Mouse (Mus musculus) stomach, embryonic 16.5 days (tissue): Measurements from ENCODE around the gene Rpl22. TPM values are rescaled to one million over a fixed set of nuclear protein-coding genes. Genes with fewer than 3 reads are reported as not detected.

ENCODE experiments used
- ATAC-seq: fragments of 200-750 bp; cut with Nextera tagmentation; 2 replicates; pipeline ENCODE4 v1.8.0; 2017; ENCODE audit warnings: moderate number of reproducible peaks, moderate TSS enrichment; ENCODE audit not compliant: insufficient read depth, low FRiP score
- H3K27ac ChIP-seq: fragments of 300-500 bp; sonication (generic); 2 replicates; pipeline ENCODE4 v1.5.1; 2014; ENCODE audit warnings: low read length
- H3K27me3 ChIP-seq: fragments of 300-500 bp; sonication (generic); 2 replicates; pipeline ENCODE4 v1.6.1; 2014; ENCODE audit warnings: low read length, control low read depth, mixed read lengths; ENCODE audit not compliant: control insufficient read depth, insufficient read depth
- H3K36me3 ChIP-seq: fragments of 300-500 bp; sonication (generic); 2 replicates; pipeline ENCODE4 v1.6.1; 2014; ENCODE audit warnings: low read length; ENCODE audit not compliant: control insufficient read depth, insufficient read depth
- H3K4me1 ChIP-seq: fragments of 300-500 bp; sonication (generic); 2 replicates; pipeline ENCODE4 v1.6.1; 2014; ENCODE audit warnings: low read length, control low read depth, mixed read lengths; ENCODE audit not compliant: control insufficient read depth, insufficient read depth
- H3K4me2 ChIP-seq: fragments of 300-500 bp; sonication (generic); 2 replicates; pipeline ENCODE4 v1.6.1; 2014; ENCODE audit warnings: low read depth, low read length, mixed read lengths
- H3K4me3 ChIP-seq: fragments of 300-500 bp; sonication (generic); replicated peaks from 2 replicates; pipeline ENCODE4 v1.5.1; 2014; ENCODE audit warnings: mild to moderate bottlenecking, low read length
- H3K9ac ChIP-seq: fragments of 300-500 bp; sonication (generic); 2 replicates; pipeline ENCODE4 v1.6.1; 2014; ENCODE audit warnings: low read length
- H3K9me3 ChIP-seq: fragments of 300-500 bp; sonication (generic); replicated peaks from 2 replicates; pipeline ENCODE4 v1.6.1; 2016; ENCODE audit warnings: low read length, control low read depth; ENCODE audit not compliant: control insufficient read depth
- WGBS: fragments of 180-500 bp; shearing (Covaris S2); extraction: QIAGEN DNeasy Blood & Tissue Kit; methylation state at CpG from one replicate; pipeline ENCODE4 v1.1.7; 2014; 5-methylcytosine and 5-hydroxymethylcytosine counted together
- polyA plus RNA-seq: library from polyadenylated mRNA; unstranded; fragments of >200 nt; fragmentation: Nextera tagmentation; extraction: Ambion mirVana; gene quantifications from 2 replicates; pipeline ENCODE4 v1.2.1, GENCODE M21; 2015

The Rpl22 gene
- polyA plus RNA-seq, 1 experiment from 2014 or later = 377 TPM

DNA sequence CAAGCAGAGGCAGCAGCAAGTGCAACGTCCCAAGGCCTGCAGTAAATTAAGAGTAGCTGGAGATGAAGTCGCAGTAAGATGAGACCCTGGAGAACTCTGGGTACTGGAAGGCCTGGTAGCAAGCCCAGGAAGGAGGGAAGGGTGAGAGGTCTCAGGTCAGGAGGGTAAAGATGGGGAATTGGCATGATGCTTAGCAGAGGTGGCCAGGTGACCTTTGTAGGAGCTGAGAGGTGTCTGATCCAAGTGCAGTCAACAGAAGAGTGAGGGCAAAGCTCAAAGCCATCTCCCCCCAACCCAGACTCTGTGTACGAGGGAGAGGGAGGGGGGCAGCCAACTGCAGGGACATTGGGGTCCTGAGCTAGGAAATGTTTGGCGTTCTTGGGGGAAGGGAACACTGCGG is 4.1 kb upstream of the Rpl22 start:
- Histone ChIP-seq H3K4me2 (no peak overlapping the region), H3K9me3 (no peaks in the 10 kb centered on the region), H3K9ac (no peak overlapping the region), H3K27me3 (peaks cover 13% of the 10 kb centered on the region), H3K4me1 (peaks cover under 1% of the 10 kb centered on the region; the same call in 1 of the 2 replicates), H3K27ac (no peak overlapping the region), H3K4me3 (no peak overlapping the region), H3K36me3 (no peaks in the 10 kb centered on the region)
- no peak for ATAC-seq
- WGBS = 52% methylated on average over 5 of the region's 5 CpGs

DNA sequence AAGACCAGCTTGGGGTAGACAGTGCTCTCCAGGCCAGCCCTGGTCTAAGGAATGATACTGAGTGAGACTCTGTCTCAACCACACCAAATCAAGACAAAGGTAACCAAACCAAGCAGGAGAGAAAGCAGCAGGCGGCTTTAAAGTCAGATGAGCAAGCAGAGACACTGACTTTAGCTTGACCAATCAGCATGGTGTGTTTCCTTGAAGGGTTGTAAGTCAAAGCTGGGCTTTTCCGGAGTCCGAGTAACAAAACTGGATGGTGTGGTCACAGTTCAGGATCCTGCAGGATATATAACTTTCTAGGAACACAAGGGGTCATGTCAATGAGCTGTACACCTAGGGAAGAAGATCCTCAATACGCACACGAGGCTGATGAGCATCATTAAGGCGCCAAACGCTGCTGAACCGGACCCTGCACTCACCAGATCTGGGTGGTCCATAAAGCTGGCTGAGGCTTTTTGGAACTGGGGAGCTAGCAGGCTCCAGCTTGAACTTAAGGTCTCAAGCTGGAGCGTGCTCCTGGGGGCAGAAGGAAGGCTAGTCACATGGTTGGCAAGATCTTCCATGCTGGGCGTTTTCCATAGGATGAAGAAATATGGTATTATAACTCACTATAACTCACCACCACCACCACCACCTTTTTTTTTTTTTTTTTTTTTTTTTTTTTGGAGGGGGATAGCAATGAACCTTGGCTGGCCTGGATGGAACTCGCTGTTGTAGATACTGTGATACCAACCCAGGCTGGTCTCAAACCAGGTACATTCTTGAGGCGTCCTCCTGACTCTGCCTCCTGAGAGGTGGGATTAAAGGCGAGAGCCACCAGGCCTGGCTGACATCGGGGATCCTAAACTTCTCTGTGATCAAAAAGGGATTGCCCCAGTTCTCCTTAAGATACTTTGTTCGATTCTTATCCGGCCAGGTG is 640 bp upstream of the Rpl22 start:
- H3K4me3 ChIP-seq = peak overlapping the region; percentile 99
- ATAC-seq = peak; percentile 15; the same call in 1 of the 2 replicates
- H3K27ac ChIP-seq = peak overlapping the region; percentile 13; the same call in 1 of the 2 replicates
- H3K4me1 ChIP-seq = peaks cover 14% of the 10 kb centered on the region
- H3K27me3 ChIP-seq = no peaks in the 10 kb centered on the region
- peak overlapping the region; percentile 64 for H3K9ac ChIP-seq
- 0 out of 2 replicates have a peak, but pooled peaks cover 8% of the 10 kb centered on the region for H3K36me3 ChIP-seq
- WGBS = 47% methylated on average over 16 of the region's 16 CpGs
- H3K4me2 ChIP-seq = peak overlapping the region; percentile 49
- no peaks in the 10 kb centered on the region for H3K9me3 ChIP-seq

- ATAC-seq = no peak
- Histone ChIP-seq H3K4me1 (peaks cover 14% of the 10 kb centered on the region), H3K9ac (peak overlapping the region; percentile 98), H3K4me2 (peak overlapping the region; percentile 85), H3K27me3 (no peaks in the 10 kb centered on the region), H3K27ac (no peak overlapping the region; the same call in 1 of the 2 replicates), H3K4me3 (peak overlapping the region; percentile 99), H3K9me3 (no peaks in the 10 kb centered on the region), H3K36me3 (peaks cover 23% of the 10 kb centered on the region; the same call in 1 of the 2 replicates)
- WGBS = under 1% methylated on average over 11 of the region's 11 CpGs
Observed at GRCm38 (mm10) chr4:152326543-152326942, 1.0 kb downstream of the Rpl22 start.

- H3K27ac ChIP-seq = no peak overlapping the region
- 74% methylated on average over 6 of the region's 6 CpGs for WGBS
- no peak for ATAC-seq
- H3K4me1 ChIP-seq = peaks cover 14% of the 10 kb centered on the region
- no peak overlapping the region for H3K4me3 ChIP-seq
- H3K9ac ChIP-seq = no peak overlapping the region
- H3K4me2 ChIP-seq = no peak overlapping the region
- peaks cover 26% of the 10 kb centered on the region; the same call in 1 of the 2 replicates for H3K36me3 ChIP-seq
- H3K9me3 ChIP-seq = no peaks in the 10 kb centered on the region
- H3K27me3 ChIP-seq = no peaks in the 10 kb centered on the region
Observed at GRCm38 (mm10) chr4:152328691-152329090, 3.1 kb downstream of the Rpl22 start.

- Histone ChIP-seq H3K4me3 (no peak overlapping the region), H3K36me3 (peaks cover 30% of the 10 kb centered on the region), H3K9ac (no peak overlapping the region), H3K27ac (no peak overlapping the region), H3K4me2 (no peak overlapping the region), H3K27me3 (peaks cover 5% of the 10 kb centered on the region; the same call in 1 of the 2 replicates), H3K4me1 (no peaks in the 10 kb centered on the region), H3K9me3 (no peaks in the 10 kb centered on the region)
- ATAC-seq = peak; percentile 59; the same call in 1 of the 2 replicates
- WGBS = 31% methylated on average over 2 of the region's 2 CpGs
Observed at GRCm38 (mm10) chr4:152332952-152333351, 7.4 kb downstream of the Rpl22 start.

GRCm38 (mm10) chr4:152333587-152333986 is 8.0 kb downstream of the Rpl22 start:
- peaks cover 30% of the 10 kb centered on the region for H3K36me3 ChIP-seq
- no peak overlapping the region for H3K4me3 ChIP-seq
- 0 out of 2 replicates have a peak, but pooled peaks cover 3% of the 10 kb centered on the region for H3K4me1 ChIP-seq
- WGBS = 94% methylated on average over 12 of the region's 12 CpGs
- ATAC-seq = no peak
- no peak overlapping the region for H3K9ac ChIP-seq
- peaks cover 11% of the 10 kb centered on the region for H3K27me3 ChIP-seq
- no peak overlapping the region for H3K27ac ChIP-seq
- no peaks in the 10 kb centered on the region for H3K9me3 ChIP-seq
- H3K4me2 ChIP-seq = no peak overlapping the region

- Histone ChIP-seq H3K4me2 (no peak overlapping the region), H3K36me3 (peaks cover 8% of the 10 kb centered on the region), H3K4me1 (0 out of 2 replicates have a peak, but pooled peaks cover 6% of the 10 kb centered on the region), H3K27me3 (peaks cover 39% of the 10 kb centered on the region), H3K4me3 (no peak overlapping the region), H3K27ac (no peak overlapping the region), H3K9me3 (no peaks in the 10 kb centered on the region), H3K9ac (no peak overlapping the region)
- no peak for ATAC-seq
- 30% methylated on average over 6 of the region's 6 CpGs for WGBS
Observed at GRCm38 (mm10) chr4:152337772-152338171, 12.2 kb downstream of the Rpl22 start.

DNA sequence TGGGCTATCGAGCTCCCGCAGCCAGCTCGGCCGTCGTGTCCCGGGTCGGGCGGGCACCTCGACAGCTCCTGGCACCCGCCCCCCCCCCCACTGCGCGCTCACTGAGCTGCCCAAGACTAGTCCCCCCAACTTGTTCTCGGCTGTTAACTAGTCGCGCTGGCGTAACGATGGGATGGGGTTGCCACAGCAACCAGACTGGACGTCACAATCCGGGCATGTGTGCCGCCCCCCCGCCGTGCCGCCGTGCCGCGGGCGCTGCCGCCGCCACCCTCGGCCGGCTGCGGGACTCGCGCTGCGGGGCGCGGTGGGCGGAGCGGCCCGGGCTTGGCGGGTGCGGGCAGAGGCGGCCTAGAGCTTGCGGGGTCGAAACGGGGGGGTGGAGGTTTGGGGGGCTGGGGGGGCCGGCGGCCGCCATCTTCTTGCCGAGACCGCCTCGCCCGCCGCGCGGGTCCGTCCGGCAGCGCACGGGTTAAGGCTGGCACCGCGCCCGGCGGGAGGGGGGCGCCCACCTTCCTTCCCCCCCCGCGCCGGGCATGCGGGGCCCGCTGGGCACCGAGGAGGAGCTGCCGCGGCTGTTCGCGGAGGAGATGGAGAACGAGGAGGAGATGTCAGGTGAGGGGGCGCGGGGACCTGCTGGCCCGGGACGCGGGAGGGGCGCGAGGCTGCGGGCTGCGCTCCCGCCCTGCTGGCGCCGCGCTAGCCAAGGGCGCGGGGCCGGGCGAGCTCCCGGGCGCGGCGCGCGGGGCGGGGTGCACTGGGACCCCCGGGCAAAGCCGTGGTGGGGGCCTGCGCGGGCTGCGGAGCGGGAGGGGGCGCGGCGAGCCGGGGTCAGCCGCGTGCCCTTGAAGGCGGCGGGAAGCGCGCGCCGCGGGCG is 13.1 kb downstream of the Rpl22 start, which contains the start of gene Chd5:
Gene Chd5 (plus strand): TSS at position 233 of the 874 bp plus-strand sequence.
- H3K4me2 ChIP-seq = peak within 1 kb of the TSS; percentile 98
- H3K4me3 ChIP-seq = peak within 1 kb of the TSS; percentile 51
- 0 out of 2 replicates have a peak, but pooled peaks cover 6% of the 10 kb centered on the region for H3K4me1 ChIP-seq
- H3K9me3 ChIP-seq = no peaks in the 10 kb centered on the region
- peak within 1 kb of the TSS; percentile 62 for H3K9ac ChIP-seq
- peaks cover 39% of the 10 kb centered on the region for H3K27me3 ChIP-seq
- no peak for ATAC-seq
- H3K36me3 ChIP-seq = peaks cover 5% of the 10 kb centered on the region
- 1% methylated on average over 96 of the region's 120 CpGs for WGBS
- no peak within 1 kb of the TSS for H3K27ac ChIP-seq
